ENCODE assay signal across 8 mouse cellular contexts in the genomic region with DNA sequence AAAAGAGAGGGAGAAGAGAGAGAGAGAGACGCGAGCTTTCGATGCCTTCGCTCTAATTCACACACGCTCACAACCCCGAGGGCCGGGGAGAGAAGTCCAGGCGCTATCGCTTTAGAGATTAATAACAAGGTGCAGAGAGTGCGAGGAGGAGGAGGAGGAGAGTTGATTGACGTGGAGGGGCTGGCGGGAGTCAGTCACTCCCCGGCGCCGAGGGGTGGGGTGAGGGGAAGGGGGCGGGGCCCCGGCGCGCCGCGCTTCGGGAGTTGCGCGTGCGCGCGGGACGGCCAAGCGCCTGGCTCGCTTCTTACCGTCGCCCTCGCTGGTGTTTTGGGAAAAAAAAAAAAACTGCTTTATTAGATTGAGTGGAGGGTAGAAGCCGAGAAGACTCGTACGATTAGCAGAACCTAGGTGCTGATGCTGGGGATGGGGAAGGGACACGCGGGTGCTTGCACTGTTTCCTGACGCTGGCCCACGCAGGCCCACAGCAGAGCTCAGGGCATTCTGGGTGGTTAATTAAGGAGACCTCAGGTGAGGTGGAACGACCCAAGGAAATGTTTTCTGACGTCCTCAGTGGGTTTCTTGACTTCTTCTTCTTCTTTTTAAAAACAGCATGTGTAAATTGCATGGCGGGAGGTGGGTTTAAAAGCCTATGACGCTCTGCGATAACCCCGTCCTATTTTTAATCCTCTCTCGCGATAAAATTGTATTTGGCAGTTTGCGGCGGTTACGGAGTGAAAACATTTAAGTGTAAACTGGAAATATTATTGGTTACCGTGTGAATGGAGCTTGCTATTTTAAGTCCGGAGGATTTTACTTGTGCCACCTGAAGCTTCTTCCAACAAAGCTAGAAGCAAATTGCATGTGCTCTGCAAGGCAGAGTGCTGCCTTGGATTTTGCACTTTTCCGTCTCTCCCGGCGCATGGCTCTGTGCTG. TPM values are rescaled to one million over a fixed set of nuclear protein-coding genes. Genes with fewer than 3 reads are reported as not detected.
DNase-seq lines count a peak whose midpoint lies in the region; ATAC-seq lines count a peak whose summit lies in the region.

No protein-coding gene starts in this region.

- under 1% methylated on average over 56 of the region's 56 CpGs for WGBS in heart, embryonic 13.5 days
- under 1% methylated on average over 56 of the region's 56 CpGs for WGBS in liver, embryonic 13.5 days (ENCODE audit: insufficient replicate concordance)
- under 1% methylated on average over 55 of the region's 56 CpGs for WGBS in stomach, embryonic 16.5 days

- peaks cover 5% of the 10 kb centered on the region; the same call in 1 of the 2 replicates for H3K9me3 ChIP-seq in heart, embryonic 13.5 days
- no peaks in the 10 kb centered on the region for H3K9me3 ChIP-seq in liver, embryonic 13.5 days (replicated peaks)
- peaks cover 6% of the 10 kb centered on the region; the same call in 1 of the 2 replicates for H3K9me3 ChIP-seq in stomach, embryonic 16.5 days (replicated peaks; ENCODE audit: control insufficient read depth, low read length)

- peak overlapping the region; percentile 80 for H3K4me2 ChIP-seq in heart, embryonic 13.5 days
- peak overlapping the region; percentile 99 for H3K4me2 ChIP-seq in liver, embryonic 13.5 days
- H3K4me2 ChIP-seq in stomach, embryonic 16.5 days (ENCODE audit: low read depth, low read length), result peak overlapping the region; percentile 89

- ATAC-seq in heart, embryonic 13.5 days (ENCODE audit: extremely low read depth, insufficient number of reproducible peaks, low FRiP score, low TSS enrichment), result peak; percentile 84
- peak; percentile 94 for ATAC-seq in liver, embryonic 13.5 days (ENCODE audit: low read depth)
- peak; percentile 92 for ATAC-seq in stomach, embryonic 16.5 days (ENCODE audit: insufficient read depth, low FRiP score)

- peak; percentile 92 for DNase-seq in CD4-positive, CD25-positive, alpha-beta regulatory T cell, adult 2 months (ENCODE audit: low read depth, low spot score)
- peak; percentile 23 for DNase-seq in fat pad, adult 2 months (ENCODE audit: extremely low read depth, low read depth, low spot score)
- DNase-seq in kidney, postnatal 10 days, result peak; percentile 94
- peak; percentile 77 for DNase-seq in liver, embryonic 13.5 days
- DNase-seq in neural tube, embryonic 10.5 days (ENCODE audit: extremely low spot score, low spot score), result peak; percentile 85

- H3K36me3 ChIP-seq in heart, embryonic 13.5 days, result no peaks in the 10 kb centered on the region
- no peaks in the 10 kb centered on the region for H3K36me3 ChIP-seq in liver, embryonic 13.5 days
- no peaks in the 10 kb centered on the region for H3K36me3 ChIP-seq in stomach, embryonic 16.5 days (ENCODE audit: control insufficient read depth, insufficient read depth, low read length)

- H3K4me3 ChIP-seq in brown adipose tissue, adult 24 weeks (ENCODE audit: insufficient read depth, low read depth, low read length), result peak overlapping the region; percentile 100
- peak overlapping the region; percentile 90 for H3K4me3 ChIP-seq in heart, embryonic 13.5 days
- H3K4me3 ChIP-seq in liver, embryonic 13.5 days (replicated peaks), result peak overlapping the region; percentile 98
- peak overlapping the region; percentile 96 for H3K4me3 ChIP-seq in stomach, embryonic 16.5 days (replicated peaks; ENCODE audit: low read length)

- peak overlapping the region; percentile 89 for H3K27ac ChIP-seq in brown adipose tissue, adult 24 weeks (replicated peaks; ENCODE audit: low read depth, low read length)
- peak overlapping the region; percentile 100 for H3K27ac ChIP-seq in heart, embryonic 13.5 days (replicated peaks)
- H3K27ac ChIP-seq in liver, embryonic 13.5 days, result peak overlapping the region; percentile 95
- peak overlapping the region; percentile 99 for H3K27ac ChIP-seq in stomach, embryonic 16.5 days (ENCODE audit: low read length)

- no peaks in the 10 kb centered on the region for H3K27me3 ChIP-seq in heart, embryonic 13.5 days (replicated peaks)
- H3K27me3 ChIP-seq in liver, embryonic 13.5 days, result no peaks in the 10 kb centered on the region
- no peaks in the 10 kb centered on the region for H3K27me3 ChIP-seq in stomach, embryonic 16.5 days (ENCODE audit: control insufficient read depth, insufficient read depth, low read length)

- peak overlapping the region; percentile 97 for H3K9ac ChIP-seq in heart, embryonic 13.5 days
- peak overlapping the region; percentile 92 for H3K9ac ChIP-seq in liver, embryonic 13.5 days
- H3K9ac ChIP-seq in stomach, embryonic 16.5 days (ENCODE audit: low read length), result peak overlapping the region; percentile 98

- H3K4me1 ChIP-seq in brown adipose tissue, adult 24 weeks (ENCODE audit: control insufficient read depth, insufficient read depth, insufficient read length, low read length), result peaks cover 2% of the 10 kb centered on the region; the same call in 1 of the 2 replicates
- H3K4me1 ChIP-seq in heart, embryonic 13.5 days, result peaks cover 23% of the 10 kb centered on the region
- peaks cover 24% of the 10 kb centered on the region for H3K4me1 ChIP-seq in liver, embryonic 13.5 days (replicated peaks)
- 0 out of 2 replicates have a peak, but pooled peaks cover 8% of the 10 kb centered on the region for H3K4me1 ChIP-seq in stomach, embryonic 16.5 days (ENCODE audit: control insufficient read depth, insufficient read depth, low read length)

RNA-seq across cellular contexts. Expression of gene Cnot6l, which starts 1.3 kb away (rescaled TPM):
- polyA plus RNA-seq in brown adipose tissue, adult 24 weeks (2012; ENCODE audit: insufficient read depth, insufficient read length, missing spikeins), result 8.9 and 11.8 TPM in 2 replicates
- polyA plus RNA-seq in heart, embryonic 13.5 days (2015; fragmentation: Nextera tagmentation; extraction: Ambion mirVana), result 11.5 and 13.3 TPM in 2 replicates
- polyA plus RNA-seq in liver, embryonic 13.5 days (2015; fragmentation: Nextera tagmentation; extraction: Ambion mirVana), result 7.5 and 8.7 TPM in 2 replicates
- 13.9 and 16.1 TPM in 2 replicates for polyA plus RNA-seq in stomach, embryonic 16.5 days (2015; fragmentation: Nextera tagmentation; extraction: Ambion mirVana)

RNA-seq across cellular contexts. Expression of gene Mrpl1, which starts 46.6 kb away (rescaled TPM):
- 36.1 and 36.6 TPM in 2 replicates for polyA plus RNA-seq in brown adipose tissue, adult 24 weeks (2012; ENCODE audit: insufficient read depth, insufficient read length, missing spikeins)
- 18.7 and 20.4 TPM in 2 replicates for polyA plus RNA-seq in heart, embryonic 13.5 days (2015; fragmentation: Nextera tagmentation; extraction: Ambion mirVana)
- 21.5 and 24.2 TPM in 2 replicates for polyA plus RNA-seq in liver, embryonic 13.5 days (2015; fragmentation: Nextera tagmentation; extraction: Ambion mirVana)
- 19.2 and 23.2 TPM in 2 replicates for polyA plus RNA-seq in stomach, embryonic 16.5 days (2015; fragmentation: Nextera tagmentation; extraction: Ambion mirVana)

Comparison
In these comparisons a context has a peak if more than half of its experiments do, and no peak if none do; other contexts are left out.
1. Peak in every context shown above with its lines: DNase-seq, ATAC-seq, H3K4me3 ChIP-seq and H3K27ac ChIP-seq.
2. DNase-seq: peak in every context shown above with its lines; median percentile 94 in kidney, postnatal 10 days; 92 in CD4-positive, CD25-positive, alpha-beta regulatory T cell, adult 2 months; 85 in neural tube, embryonic 10.5 days; 77 in liver, embryonic 13.5 days; 23 in fat pad, adult 2 months.